Mouse (Mus musculus) brain, embryonic 14.5 days (tissue): ENCODE results near the gene Lyz2. TPM values are rescaled to one million over a fixed set of nuclear protein-coding genes. Genes with fewer than 3 reads are reported as not detected.
"Not testable (repeated sequence)": the region's sequence is repeated elsewhere in the genome, so short reads cannot be mapped to it uniquely, and the experiment has no call there.

ENCODE experiments used
- DNase-seq: peaks from one replicate; pipeline ENCODE4 v3.0.0-alpha.2; 2011; ENCODE audit warnings: low read depth
- CTCF ChIP-seq: fragments of 200-500 bp; IDR thresholded peaks from 2 replicates; pipeline ENCODE4 v1.5.1; 2012; ENCODE audit warnings: inconsistent platforms, mild to moderate bottlenecking, moderate library complexity, borderline replicate concordance; ENCODE audit not compliant: insufficient read depth, insufficient read length; ENCODE audit errors: extremely low read depth
- POLR2A ChIP-seq: fragments of 200-500 bp; IDR thresholded peaks from 2 replicates; pipeline ENCODE4 v1.6.1; 2012; ENCODE audit warnings: mild to moderate bottlenecking, inconsistent platforms, borderline replicate concordance; ENCODE audit not compliant: poor library complexity, insufficient read depth, insufficient read length, severe bottlenecking; ENCODE audit errors: extremely low read depth
- polyA plus RNA-seq: library from polyadenylated mRNA; depleted of rRNA; stranded (reverse); fragments of >200 nt; gene quantifications from 2 replicates; pipeline ENCODE4 v1.2.3, GENCODE M21; 2012; rRNA removed

The Lyz2 gene
- 9.6 and 13.5 TPM in 2 replicates for polyA plus RNA-seq

DNA sequence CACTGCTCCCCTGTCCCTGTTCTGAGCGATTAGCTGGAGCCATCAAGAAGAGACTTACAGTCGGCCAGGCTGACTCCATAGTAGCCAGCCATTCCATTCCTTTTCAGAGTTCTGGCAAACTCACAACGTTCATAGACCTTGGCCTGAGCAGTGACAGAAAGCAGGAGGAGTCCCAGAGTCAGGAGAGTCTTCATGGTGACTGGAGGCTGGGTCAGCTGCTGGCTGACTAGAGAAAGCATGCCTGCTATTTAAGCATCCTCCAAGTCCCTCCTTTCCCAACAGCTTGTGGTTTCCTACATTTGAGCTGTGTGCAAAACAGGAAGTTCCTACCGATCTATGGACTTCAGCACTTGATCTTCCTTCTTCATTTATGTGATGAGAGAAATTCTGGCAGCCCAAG, at the start of gene Lyz2:
Gene Lyz2, minus strand, starts transcription at position 273 of the 400 bp plus-strand sequence.
- TF ChIP-seq POLR2A (no peak), CTCF (no peak)
- no peak for DNase-seq

DNA sequence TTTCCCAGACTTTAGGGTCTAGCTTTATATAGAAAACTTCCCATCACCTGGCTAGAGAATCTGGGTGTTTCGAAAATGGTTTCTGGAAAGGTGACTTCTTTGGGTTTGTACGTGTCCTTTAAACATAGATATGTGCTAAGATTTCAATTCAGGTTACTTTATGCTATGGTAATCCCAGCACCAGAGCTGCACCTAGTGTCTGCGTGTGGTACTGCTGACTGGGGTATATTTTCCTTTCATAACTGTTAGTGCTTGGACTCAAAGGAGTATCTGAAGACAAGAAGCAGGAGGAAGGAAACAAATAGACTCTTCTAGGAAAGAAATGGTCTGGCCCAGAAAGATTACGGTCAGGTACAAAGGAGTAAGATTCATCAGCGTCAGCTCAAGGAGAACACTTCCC, 48.4 kb upstream of the Lyz2 start:
- no peak for DNase-seq
- no peak for TF ChIP-seq POLR2A
- TF ChIP-seq CTCF, result peak; percentile 39; the same call in 1 of the 2 replicates

DNA sequence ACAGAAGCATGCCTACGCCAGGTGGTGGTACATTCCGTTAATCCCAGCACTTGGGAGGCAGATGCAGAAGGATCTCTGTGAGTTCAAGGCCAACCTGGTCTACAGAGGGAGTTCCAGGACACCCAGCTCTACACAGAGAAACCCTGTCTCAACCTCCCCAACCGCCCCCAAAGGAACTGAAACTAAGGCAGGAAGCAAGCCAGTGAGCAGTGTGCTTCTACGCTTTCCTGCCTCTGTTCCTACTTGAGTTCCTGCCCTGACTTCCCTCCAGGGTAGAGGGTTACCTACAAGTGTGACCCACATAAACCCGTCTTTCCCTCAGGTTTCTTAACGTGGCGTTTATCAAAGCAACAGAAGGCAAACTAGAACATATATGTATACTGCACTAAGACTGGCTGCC, 41.7 kb upstream of the Lyz2 start:
- no peak for TF ChIP-seq CTCF
- no peak for TF ChIP-seq POLR2A
- no peak for DNase-seq

DNA sequence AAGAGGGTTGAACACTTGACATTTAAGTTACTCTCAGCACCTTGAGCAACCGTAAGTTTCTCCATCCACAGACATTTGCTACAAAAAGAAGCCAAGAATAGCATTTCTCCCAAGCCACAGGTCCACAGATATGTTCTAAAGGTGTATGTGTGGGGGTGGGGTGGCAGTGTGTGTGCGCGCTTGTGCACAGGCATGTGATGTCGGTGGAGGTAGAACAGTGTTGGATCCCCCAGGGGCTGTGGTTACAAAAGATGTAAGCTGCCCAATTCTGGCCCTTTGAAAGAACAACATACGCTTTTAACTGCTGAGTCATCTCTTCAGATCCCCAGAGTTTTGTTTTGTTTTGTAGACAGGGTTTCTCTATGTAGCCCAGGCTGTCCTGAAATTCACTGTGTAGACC, 40.5 kb upstream of the Lyz2 start:
- no peak for DNase-seq
- TF ChIP-seq CTCF (no peak), POLR2A (no peak)

DNA sequence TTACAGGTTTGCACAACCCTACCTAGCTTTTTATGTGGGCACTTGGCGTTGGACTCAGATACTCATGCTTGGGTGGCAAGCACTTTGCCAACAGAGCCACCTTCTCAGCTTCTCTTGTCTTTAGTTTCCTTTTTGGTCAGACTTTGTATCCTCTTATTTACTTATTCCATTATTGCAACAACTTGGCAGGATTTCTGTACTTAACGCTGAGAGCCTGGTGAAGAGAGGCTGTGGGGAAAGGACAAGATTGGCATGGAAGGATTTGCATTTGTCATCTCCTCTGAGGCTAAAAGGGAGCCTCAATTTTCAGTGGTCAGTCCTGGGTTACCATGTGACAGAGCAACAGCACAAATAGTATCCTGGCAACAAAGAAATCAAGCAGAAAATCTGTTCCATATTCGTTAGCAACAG, 38.5 kb upstream of the Lyz2 start:
- no peak for DNase-seq
- TF ChIP-seq POLR2A (no peak), CTCF (no peak)

DNA sequence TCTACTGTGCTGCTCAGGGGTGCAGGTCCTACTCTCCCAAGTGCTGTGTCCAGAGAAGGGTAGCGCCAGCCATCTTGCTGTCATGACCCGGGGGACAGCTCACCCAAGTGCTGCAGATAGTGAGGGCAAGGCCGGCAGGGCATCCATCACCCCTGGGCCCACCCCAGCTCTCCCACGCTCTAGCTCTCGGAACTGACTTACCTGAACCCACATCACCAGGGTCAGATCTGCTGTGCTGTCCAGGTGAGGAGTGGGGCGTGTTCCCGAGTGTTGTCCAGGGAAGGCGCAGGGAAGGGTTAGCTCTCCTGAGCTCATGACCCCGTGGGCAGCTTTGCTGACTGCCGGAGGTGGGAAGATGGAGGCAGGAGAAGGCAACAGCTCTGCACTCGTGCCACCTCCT, 34.3 kb upstream of the Lyz2 start:
- TF ChIP-seq CTCF (no peak), POLR2A (no peak)
- DNase-seq, result no peak

DNA sequence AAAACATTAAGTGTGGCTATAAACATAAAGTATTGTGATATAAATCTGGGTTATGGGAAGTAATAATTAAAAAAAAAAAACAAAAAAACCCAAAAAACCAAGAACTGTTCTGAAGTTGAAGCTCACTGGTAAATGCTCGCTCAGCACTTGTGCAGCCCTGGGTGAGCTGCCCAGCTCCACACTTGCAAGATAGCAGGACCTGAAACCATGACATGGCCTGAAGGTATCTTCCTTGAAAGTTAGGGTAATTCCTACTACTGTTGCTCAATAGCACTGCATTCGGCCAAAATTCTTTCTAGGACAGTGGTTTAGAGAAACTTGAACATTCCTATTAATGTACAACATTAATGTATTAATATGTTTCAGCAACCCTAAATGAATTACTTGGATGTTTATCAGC, 31.0 kb upstream of the Lyz2 start:
- DNase-seq, result no peak
- TF ChIP-seq CTCF (no peak), POLR2A (no peak)

DNA sequence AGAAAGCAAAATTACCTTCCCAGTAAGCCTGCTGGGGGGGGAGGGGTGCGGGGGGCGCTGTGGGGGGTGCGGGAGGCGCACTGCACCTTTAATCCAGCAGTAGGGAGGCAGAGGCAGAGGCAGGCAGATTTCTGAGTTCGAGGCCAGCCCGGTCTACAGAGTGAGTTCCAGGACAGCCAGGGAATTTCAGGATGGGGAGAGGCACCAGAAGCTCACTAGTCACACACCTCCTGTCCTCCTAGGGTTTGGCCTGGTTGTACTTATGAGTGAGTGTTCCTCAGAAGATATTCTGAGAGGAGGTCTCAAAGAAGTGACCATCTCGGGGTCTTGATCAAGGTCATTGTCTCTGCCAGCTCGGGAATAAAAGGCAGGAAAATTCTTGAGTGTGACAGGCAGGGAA, 30.0 kb upstream of the Lyz2 start:
- DNase-seq, result no peak
- TF ChIP-seq POLR2A (no peak), CTCF (no peak)

DNA sequence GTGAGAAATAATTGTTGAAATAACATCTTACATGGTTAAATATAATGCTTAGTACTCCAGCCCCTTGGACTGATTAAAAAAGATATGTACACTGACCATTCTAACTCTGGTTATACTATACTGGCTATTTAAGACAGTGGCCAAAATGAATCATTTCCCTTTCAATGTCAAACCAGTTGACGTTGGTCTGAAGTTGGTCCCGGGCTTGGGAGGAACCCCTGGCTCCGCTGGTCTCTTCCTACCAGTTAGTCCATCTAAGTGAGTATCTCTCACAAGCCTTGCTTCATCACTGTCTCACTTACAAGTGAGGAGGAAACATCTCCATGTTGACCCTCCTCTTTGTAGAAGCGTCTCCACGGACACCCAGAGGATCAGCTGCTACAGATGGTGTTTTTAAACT, 22.2 kb upstream of the Lyz2 start:
- no peak for DNase-seq
- TF ChIP-seq CTCF, result no peak
- no peak for TF ChIP-seq POLR2A

DNA sequence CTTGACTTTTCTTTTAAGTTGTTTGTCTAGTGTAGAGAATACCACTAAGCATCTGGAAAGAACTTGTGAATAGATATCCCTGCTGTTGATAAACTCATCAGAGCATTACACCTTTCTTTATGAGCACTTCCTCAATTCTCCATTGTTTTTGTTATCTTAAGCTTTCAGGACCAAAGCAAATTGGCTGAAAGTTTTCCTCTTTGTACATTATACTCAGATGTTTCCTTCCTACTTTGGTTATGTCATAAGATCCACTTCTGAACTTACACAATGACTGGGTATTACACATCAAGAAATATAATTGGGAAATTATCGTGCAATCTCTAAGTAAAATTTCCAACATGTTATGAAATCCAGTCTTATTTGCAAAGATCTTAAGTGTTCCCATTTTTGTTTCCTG, 19.6 kb upstream of the Lyz2 start:
- DNase-seq, result no peak
- TF ChIP-seq POLR2A (no peak), CTCF (no peak)

DNA sequence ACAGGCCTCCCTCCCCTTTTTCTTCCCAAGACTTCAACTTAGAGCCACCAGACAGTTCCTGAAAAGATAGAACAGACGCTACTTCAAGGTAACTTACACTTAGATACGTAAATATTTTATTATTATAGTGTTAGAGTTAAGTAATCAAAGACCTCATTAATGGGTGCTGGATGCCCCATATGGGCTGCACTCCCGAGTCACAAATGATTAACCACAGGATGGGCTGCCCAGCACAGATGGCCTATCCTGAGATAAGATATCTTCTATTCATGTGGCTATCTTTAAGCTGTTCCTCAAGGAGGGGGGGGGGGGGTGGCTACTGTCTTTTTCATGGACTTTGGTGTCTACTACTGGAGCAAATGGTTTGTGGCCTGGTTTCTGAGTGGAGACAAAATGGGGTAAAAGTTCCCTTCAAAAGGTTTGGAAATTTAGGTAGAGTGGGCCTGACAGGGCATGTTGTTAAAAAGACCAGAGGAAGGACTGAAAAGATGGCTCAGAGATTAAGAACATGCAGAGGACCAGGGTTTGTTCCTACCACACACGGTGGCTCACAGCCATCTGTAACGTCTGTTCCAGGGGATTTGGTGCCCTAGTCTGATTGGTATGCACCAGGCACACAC, 17.9 kb upstream of the Lyz2 start:
- DNase-seq, result no peak
- TF ChIP-seq CTCF (no peak), POLR2A (no peak)

DNA sequence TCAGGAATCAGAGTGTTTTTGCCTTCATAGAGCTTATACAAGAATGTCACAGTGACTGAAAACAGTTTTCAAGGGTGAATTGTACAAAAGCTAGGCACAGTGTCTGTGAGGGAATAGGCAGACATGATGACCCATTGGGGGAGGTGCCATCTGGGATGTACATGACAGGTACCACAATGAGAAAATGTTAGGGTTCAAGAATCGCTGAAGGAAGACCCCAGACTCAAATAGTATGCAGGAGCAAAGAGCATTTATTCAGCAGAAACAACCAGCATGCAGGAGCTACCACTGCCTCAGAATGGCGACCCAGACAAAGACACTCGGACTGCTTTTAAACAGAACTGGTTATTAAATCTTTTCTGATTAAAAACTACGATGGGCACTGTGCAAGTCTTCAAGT, 17.0 kb upstream of the Lyz2 start:
- TF ChIP-seq CTCF (no peak), POLR2A (no peak)
- no peak for DNase-seq

DNA sequence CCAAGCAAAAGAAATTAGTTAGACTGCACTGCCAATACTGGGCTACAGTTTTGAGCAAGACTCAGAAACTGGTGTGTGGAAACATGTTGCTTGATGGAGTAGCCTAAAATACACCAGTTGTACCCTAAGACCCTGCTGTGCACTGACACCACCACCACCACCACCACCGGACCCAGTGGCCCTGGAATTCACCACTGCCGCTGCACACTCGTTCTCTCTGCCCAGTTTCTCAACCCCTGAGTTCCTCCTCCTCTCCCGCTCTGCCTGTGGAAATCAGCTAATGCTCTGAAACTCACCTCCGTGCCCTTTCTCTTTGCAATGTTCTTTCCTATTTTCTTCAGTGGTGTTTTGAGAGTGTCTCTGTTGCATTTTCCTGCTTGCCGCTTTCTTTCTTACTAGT, 16.2 kb upstream of the Lyz2 start:
- no peak for DNase-seq
- no peak for TF ChIP-seq POLR2A
- TF ChIP-seq CTCF, result no peak

DNA sequence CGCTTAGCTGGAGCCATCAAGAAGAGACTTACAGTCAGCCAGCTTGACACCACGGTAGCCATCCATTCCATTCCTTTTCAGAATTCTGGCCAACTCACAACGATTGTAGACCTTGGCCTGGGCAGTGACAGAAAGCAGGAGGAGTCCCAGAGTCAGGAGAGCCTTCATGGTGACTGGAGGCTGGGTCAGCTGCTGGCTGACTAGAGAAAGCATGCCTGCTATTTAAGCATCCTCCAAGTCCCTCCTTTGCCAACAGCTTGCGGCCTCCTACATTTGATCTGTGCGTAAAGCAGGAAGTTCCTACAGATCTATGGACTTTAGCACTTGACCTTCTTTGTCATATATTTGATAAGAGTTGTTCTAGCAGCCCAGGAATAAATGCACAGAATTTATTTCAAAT, 10.6 kb upstream of the Lyz2 start, which contains the start of gene Lyz1:
Gene Lyz1, minus strand, starts transcription at position 198 of the 400 bp plus-strand sequence.
- TF ChIP-seq CTCF, result no peak
- no peak for TF ChIP-seq POLR2A
- no peak for DNase-seq

DNA sequence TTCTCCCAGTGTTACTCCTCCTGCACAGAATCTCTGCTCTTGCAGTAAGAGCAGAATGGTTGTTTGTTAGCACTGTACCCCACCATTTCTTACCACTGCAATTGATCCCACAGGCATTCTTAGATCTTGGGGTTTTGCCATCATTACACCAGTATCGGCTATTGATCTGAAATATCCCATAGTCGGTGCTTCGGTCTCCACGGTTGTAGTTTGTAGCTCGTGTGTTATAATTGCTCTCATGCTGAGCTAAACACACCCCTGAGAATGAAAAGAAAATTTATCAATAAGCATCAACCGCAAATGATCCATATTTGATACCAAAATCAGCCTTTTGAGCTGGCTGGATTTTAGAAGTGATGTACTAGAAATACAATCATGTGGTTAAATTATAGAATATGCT, 8.8 kb upstream of the Lyz2 start:
- not testable (repeated sequence) for DNase-seq
